15 mouse cellular contexts compared by ENCODE assay signal in genomic region chr2:181157716-181158302, GRCm38 (mm10). TPM values are rescaled to one million over a fixed set of nuclear protein-coding genes. Genes with fewer than 3 reads are reported as not detected.
DNase-seq lines count a peak whose midpoint lies in the region; ATAC-seq lines count a peak whose summit lies in the region.
"Had no signal": no experiment of that assay in that cellular context is flagged by ENCODE, and none has a peak within 500 bp of the region (broad histone marks: within the 10 kb centered on the region; RNA-seq: fewer than 3 reads in every experiment).

No protein-coding gene starts in this region.

- H3K4me2 ChIP-seq in heart, embryonic 14.5 days (ENCODE audit: low read length), result peak overlapping the region; percentile 68

- peak; percentile 28 for DNase-seq in cerebellum, adult 11 months
- no peak for DNase-seq in cerebellum, postnatal 4 days (ENCODE audit: low spot score in 2 of 2)
- no peak for DNase-seq in heart, postnatal 25 days (ENCODE audit: low spot score)
- peak; percentile 20 for DNase-seq in right cerebral cortex, adult 2 months (ENCODE audit: low spot score in 2 of 2)
- DNase-seq in right cerebral cortex, postnatal 4 days, result no peak
- no peak for DNase-seq in thymus, adult 18-20 months
- no peak for DNase-seq in embryo, embryonic 10 days (ENCODE audit: low spot score)

- peaks cover 11% of the 10 kb centered on the region for H3K36me3 ChIP-seq in heart, embryonic 14.5 days (ENCODE audit: control insufficient read depth, insufficient read depth, low read length)
- H3K36me3 ChIP-seq: embryonic facial prominence, embryonic 10.5 days; forebrain, embryonic 12.5 days; neural tube, embryonic 12.5 days had no signal

- ATAC-seq in heart, embryonic 14.5 days (ENCODE audit: insufficient number of reproducible peaks, insufficient read depth, low FRiP score, low read depth), result no peak
- ATAC-seq: activated CD4-positive, CD25-positive, alpha-beta regulatory T cell, adult 4 months had no signal

- peaks cover 13% of the 10 kb centered on the region for H3K27me3 ChIP-seq in heart, embryonic 14.5 days (ENCODE audit: control insufficient read depth, insufficient read depth, low read length)

- H3K9ac ChIP-seq in heart, embryonic 14.5 days (ENCODE audit: low read length), result no peak overlapping the region
- H3K9ac ChIP-seq: liver, embryonic 14.5 days had no signal

- H3K4me3 ChIP-seq in heart, embryonic 14.5 days (ENCODE audit: control insufficient read depth in 1 of 2, insufficient read depth in 1 of 2, low read depth in 1 of 2, low read length in 2 of 2), result no peak overlapping the region

- 66% methylated on average over 6 of the region's 6 CpGs for WGBS in heart, embryonic 14.5 days

- intact Hi-C loops in heart, postnatal 25 days (cut with DNase I), result no loop called here

- peak overlapping the region in 1 of 2 experiments; percentile 93; a peak in 3 of 4 replicates for H3K27ac ChIP-seq in heart, embryonic 14.5 days (replicated peaks in 1 of 2; ENCODE audit: control insufficient read depth in 1 of 2, insufficient read depth in 1 of 2, low read depth in 2 of 2, low read length in 2 of 2)
- H3K27ac ChIP-seq: embryonic facial prominence, embryonic 10.5 days; liver, embryonic 14.5 days had no signal

- peaks cover 45 to 48% of the 10 kb centered on the region in 2 experiments for H3K4me1 ChIP-seq in heart, embryonic 14.5 days (ENCODE audit: control insufficient read depth in 2 of 2, insufficient read depth in 2 of 2, low read length in 2 of 2)

- H3K9me3 ChIP-seq in heart, embryonic 14.5 days (ENCODE audit: control insufficient read depth, low read length), result no peaks in the 10 kb centered on the region
- H3K9me3 ChIP-seq: embryonic facial prominence, embryonic 10.5 days; forebrain, embryonic 12.5 days; neural tube, embryonic 12.5 days had no signal

RNA-seq across cellular contexts. Expression of gene Eef1a2, which starts 1.0 kb away (rescaled TPM):
- 22.6 and 24.7 TPM in 2 replicates for polyA plus RNA-seq in heart, embryonic 14.5 days (2014; fragmentation: Nextera tagmentation; extraction: Ambion mirVana)
- 1,000 to 10,000 TPM; 1,438 to 1,541 TPM for total RNA-seq in heart, postnatal 25 days (2021)
- polyA plus RNA-seq: activated CD4-positive, CD25-positive, alpha-beta regulatory T cell, adult 4 months; liver, embryonic 14.5 days had no signal

RNA-seq across cellular contexts. Expression of gene Kcnq2, which starts 22.7 kb away (rescaled TPM):
- 0.11 TPM in 1 of 2 replicates, not detected in the other for polyA plus RNA-seq in heart, embryonic 14.5 days (2014; fragmentation: Nextera tagmentation; extraction: Ambion mirVana)
- under 1 TPM in 1 of 2 experiments, not detected in 1; 0.22 TPM for total RNA-seq in heart, postnatal 25 days (2021)
- polyA plus RNA-seq: activated CD4-positive, CD25-positive, alpha-beta regulatory T cell, adult 4 months had no signal

RNA-seq across cellular contexts. Expression of gene Ppdpf, which starts 29.2 kb away (rescaled TPM):
- polyA plus RNA-seq in heart, embryonic 14.5 days (2014; fragmentation: Nextera tagmentation; extraction: Ambion mirVana), result 181 and 193 TPM in 2 replicates
- total RNA-seq in heart, postnatal 25 days (2021), result 10 to 100 TPM; 52.0 to 55.5 TPM

RNA-seq across cellular contexts. Expression of gene Ptk6, which starts 44.8 kb away (rescaled TPM):
- not detected in 2 replicates for polyA plus RNA-seq in heart, embryonic 14.5 days (2014; fragmentation: Nextera tagmentation; extraction: Ambion mirVana)
- not detected for total RNA-seq in heart, postnatal 25 days (2021)
- total RNA-seq: left cerebral cortex, postnatal 36 days had no signal
- polyA plus RNA-seq: activated CD4-positive, CD25-positive, alpha-beta regulatory T cell, adult 4 months; embryonic facial prominence, embryonic 10.5 days; forebrain, embryonic 12.5 days; kidney, embryonic 16.5 days; neural tube, embryonic 12.5 days had no signal

RNA-seq across cellular contexts. Expression of gene Srms, which starts 55.2 kb away (rescaled TPM):
- polyA plus RNA-seq in heart, embryonic 14.5 days (2014; fragmentation: Nextera tagmentation; extraction: Ambion mirVana), result 0.08 and 0.09 TPM in 2 replicates
- total RNA-seq in heart, postnatal 25 days (2021), result under 1 TPM; 0.25 to 0.42 TPM
- polyA plus RNA-seq: forebrain, embryonic 12.5 days had no signal

Comparison
In these comparisons a context has a peak if more than half of its experiments do, and no peak if none do; other contexts are left out.
1. DNase-seq: peak in cerebellum, adult 11 months (single experiment) and right cerebral cortex, adult 2 months (2 of 2); none in cerebellum, postnatal 4 days (0 of 2), heart, postnatal 25 days (single experiment), right cerebral cortex, postnatal 4 days (single experiment), thymus, adult 18-20 months (0 of 2) and embryo, embryonic 10 days (single experiment).